Mouse (Mus musculus) spleen, postnatal 14 days (tissue): Measurements from ENCODE around the gene Slc16a10.

Experiments used
- DNase-seq, 2 experiments: peaks; one replicate each; pipeline ENCODE4 v3.0.0; 2021 to 2022; ENCODE audit warnings: low spot score in 2 of 2

Gene Slc16a10

GRCm38 (mm10) chr10:40141864-40142523 is at the start of gene Slc16a10:
Slc16a10 (minus strand) TSS chr10:40142258.
- DNase-seq, result peak; percentile 98

- no peak for DNase-seq
These were observed 49.4 kb upstream of the Slc16a10 start for GRCm38 (mm10) chr10:40191338-40191979.

- no peak for DNase-seq
These were observed 48.8 kb upstream of the Slc16a10 start for GRCm38 (mm10) chr10:40190871-40191270.

- DNase-seq, result no peak
These were observed 47.6 kb upstream of the Slc16a10 start for GRCm38 (mm10) chr10:40189689-40190088.

GRCm38 (mm10) chr10:40188831-40189230 is 46.8 kb upstream of the Slc16a10 start:
- no peak for DNase-seq

- no peak for DNase-seq
These were observed 43.9 kb upstream of the Slc16a10 start for GRCm38 (mm10) chr10:40185956-40186355.

GRCm38 (mm10) chr10:40180011-40180410 is 38.0 kb upstream of the Slc16a10 start:
- no peak for DNase-seq

- DNase-seq, result no peak
These were observed 37.1 kb upstream of the Slc16a10 start for GRCm38 (mm10) chr10:40179142-40179541.

- no peak for DNase-seq
These were observed 35.4 kb upstream of the Slc16a10 start for GRCm38 (mm10) chr10:40177323-40177962.

- DNase-seq, result no peak
These were observed 30.1 kb upstream of the Slc16a10 start for GRCm38 (mm10) chr10:40172136-40172535.

GRCm38 (mm10) chr10:40171211-40171610 is 29.2 kb upstream of the Slc16a10 start:
- no peak for DNase-seq

GRCm38 (mm10) chr10:40170141-40170558 is 28.1 kb upstream of the Slc16a10 start:
- DNase-seq, result no peak

- no peak for DNase-seq
These were observed 27.5 kb upstream of the Slc16a10 start for GRCm38 (mm10) chr10:40169566-40169965.

- DNase-seq, result no peak
These were observed 27.0 kb upstream of the Slc16a10 start for GRCm38 (mm10) chr10:40169088-40169487.

- DNase-seq, result no peak
These were observed 22.6 kb upstream of the Slc16a10 start for GRCm38 (mm10) chr10:40164421-40165386.

GRCm38 (mm10) chr10:40163914-40164313 is 21.9 kb upstream of the Slc16a10 start:
- no peak for DNase-seq

GRCm38 (mm10) chr10:40163338-40163737 is 21.3 kb upstream of the Slc16a10 start:
- DNase-seq, result no peak

GRCm38 (mm10) chr10:40161701-40162255 is 19.7 kb upstream of the Slc16a10 start:
- DNase-seq, result no peak

GRCm38 (mm10) chr10:40161236-40161635 is 19.2 kb upstream of the Slc16a10 start:
- no peak for DNase-seq

GRCm38 (mm10) chr10:40152550-40152857 is 10.4 kb upstream of the Slc16a10 start:
- DNase-seq, result no peak

GRCm38 (mm10) chr10:40151852-40152549 is 9.9 kb upstream of the Slc16a10 start:
- DNase-seq, result no peak
